Mouse (Mus musculus): ENCODE measurements around the gene Irgm1.

DNA sequence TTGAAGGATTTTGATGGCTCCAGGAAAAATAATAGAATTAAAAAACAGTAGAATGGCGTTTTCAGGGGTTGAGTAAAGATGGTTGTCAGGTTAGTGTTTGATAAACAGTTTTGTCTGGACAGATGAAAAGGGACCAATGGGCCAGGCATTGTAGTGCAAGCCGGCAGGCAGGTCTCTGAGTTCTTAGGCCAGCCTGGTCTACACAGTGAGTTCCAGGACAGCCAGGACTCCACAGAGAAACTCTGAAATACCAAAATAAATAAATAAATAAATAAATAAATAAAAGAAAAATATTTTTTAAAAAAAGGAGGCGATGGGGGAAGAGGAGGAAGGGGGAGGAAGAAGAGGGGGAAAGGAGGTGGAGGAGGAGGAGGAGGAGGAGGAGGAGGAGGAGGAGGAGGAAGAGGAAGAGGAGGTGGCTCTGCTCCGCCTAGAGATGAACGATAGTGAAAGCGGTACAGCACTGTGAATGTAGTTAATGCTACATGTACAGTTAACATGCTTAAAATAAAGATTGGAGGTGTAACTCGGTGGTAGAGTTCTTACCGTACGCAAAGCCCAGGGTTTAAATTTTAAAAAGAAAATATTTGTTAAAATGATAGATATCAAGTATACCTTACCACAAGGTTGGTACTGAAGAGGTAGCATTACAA, 38.3 kb downstream of the Irgm1 start:
- TF ChIP-seq CTCF (IDR thresholded peaks at IDR 0.05; ENCODE audit: insufficient read depth, low read length), result no peak
- no peak for TF ChIP-seq POLR2A (IDR thresholded peaks at IDR 0.05; ENCODE audit: borderline replicate concordance, extremely low read depth, low read depth, low read length)

Data from lung, adult 2 months (tissue).